Mouse (Mus musculus) neural tube, embryonic 14.5 days (tissue): ENCODE data around the gene Nepro. TPM values are rescaled to one million over a fixed set of nuclear protein-coding genes. Genes with fewer than 3 reads are reported as not detected.

ENCODE experiments used
- ATAC-seq: fragments of 200-750 bp; cut with Nextera tagmentation; 2 replicates; pipeline ENCODE4 v1.8.0; 2017; ENCODE audit warnings: low read depth, mild to moderate bottlenecking, moderate TSS enrichment, moderate library complexity
- H3K27ac ChIP-seq: fragments of 300-500 bp; sonication (generic); 2 replicates; pipeline ENCODE4 v1.5.1; 2014; ENCODE audit warnings: low read depth, mild to moderate bottlenecking, control low read depth, low read length, moderate library complexity, mixed read lengths
- H3K27me3 ChIP-seq: fragments of 300-500 bp; sonication (generic); 2 replicates; pipeline ENCODE4 v1.6.1; 2014; ENCODE audit warnings: low read length; ENCODE audit not compliant: control insufficient read depth, insufficient read depth
- H3K36me3 ChIP-seq: fragments of 300-500 bp; sonication (generic); 2 replicates; pipeline ENCODE4 v1.6.1; 2014; ENCODE audit warnings: low read length, mixed read lengths; ENCODE audit not compliant: control insufficient read depth, insufficient read depth
- H3K4me1 ChIP-seq: fragments of 300-500 bp; sonication (generic); 2 replicates; pipeline ENCODE4 v1.6.1; 2014; ENCODE audit warnings: low read length; ENCODE audit not compliant: control insufficient read depth, insufficient read depth
- H3K4me2 ChIP-seq: fragments of 300-500 bp; sonication (generic); 2 replicates; pipeline ENCODE4 v1.6.1; 2014; ENCODE audit warnings: mild to moderate bottlenecking, low read depth, low read length, control low read depth
- H3K4me3 ChIP-seq: fragments of 300-500 bp; sonication (generic); 2 replicates; pipeline ENCODE4 v1.5.1; 2014; ENCODE audit warnings: low read depth, low read length, control low read depth, mixed read lengths
- H3K9ac ChIP-seq: fragments of 300-500 bp; sonication (generic); replicated peaks from 2 replicates; pipeline ENCODE4 v1.6.1; 2014; ENCODE audit warnings: low read depth, mild to moderate bottlenecking, control low read depth, low read length, mixed read lengths
- H3K9me3 ChIP-seq: fragments of 300-500 bp; sonication (generic); 2 replicates; pipeline ENCODE4 v1.6.1; 2016; ENCODE audit warnings: low read length; ENCODE audit not compliant: control insufficient read depth
- WGBS: fragments of 180-500 bp; shearing (Covaris S2); extraction: QIAGEN DNeasy Blood & Tissue Kit; methylation state at CpG from one replicate; pipeline ENCODE4 v1.1.7; 2014; 5-methylcytosine and 5-hydroxymethylcytosine counted together
- polyA plus RNA-seq: library from polyadenylated mRNA; unstranded; fragments of >200 nt; fragmentation: Nextera tagmentation; extraction: Ambion mirVana; gene quantifications from 2 replicates; pipeline ENCODE4 v1.2.1, GENCODE M21; 2014

Gene Nepro
- polyA plus RNA-seq, 1 experiment from 2014 or later: 5.4 TPM

GRCm38 (mm10) chr16:44695859-44696620 lies 28.1 kb upstream of the Nepro start:
- H3K4me2 ChIP-seq: no peak overlapping the region
- no peak; the same call in 1 of the 2 replicates for ATAC-seq
- no peaks in the 10 kb centered on the region for H3K4me1 ChIP-seq
- no peaks in the 10 kb centered on the region for H3K36me3 ChIP-seq
- no peak overlapping the region for H3K27ac ChIP-seq
- WGBS: 49% methylated on average over 12 of the region's 12 CpGs
- H3K9me3 ChIP-seq: no peaks in the 10 kb centered on the region
- no peaks in the 10 kb centered on the region for H3K27me3 ChIP-seq
- no peak overlapping the region for H3K4me3 ChIP-seq
- no peak overlapping the region for H3K9ac ChIP-seq

GRCm38 (mm10) chr16:44697473-44698205 lies 26.5 kb upstream of the Nepro start:
- Histone ChIP-seq H3K36me3 (no peaks in the 10 kb centered on the region), H3K4me2 (no peak overlapping the region), H3K27me3 (no peaks in the 10 kb centered on the region), H3K27ac (no peak overlapping the region), H3K9me3 (no peaks in the 10 kb centered on the region), H3K4me3 (no peak overlapping the region), H3K9ac (no peak overlapping the region), H3K4me1 (no peaks in the 10 kb centered on the region)
- no peak for ATAC-seq
- WGBS: 94% methylated on average over 5 of the region's 5 CpGs

- no peaks in the 10 kb centered on the region for H3K4me1 ChIP-seq
- WGBS: 80% methylated on average over 3 of the region's 3 CpGs
- ATAC-seq: no peak
Measured at GRCm38 (mm10) chr16:44701155-44701554, 22.9 kb upstream of the Nepro start.

GRCm38 (mm10) chr16:44702272-44702671 lies 21.8 kb upstream of the Nepro start:
- Histone ChIP-seq H3K27ac (no peak overlapping the region), H3K36me3 (no peaks in the 10 kb centered on the region), H3K9me3 (no peaks in the 10 kb centered on the region), H3K4me2 (no peak overlapping the region), H3K4me3 (no peak overlapping the region), H3K27me3 (no peaks in the 10 kb centered on the region), H3K4me1 (no peaks in the 10 kb centered on the region), H3K9ac (no peak overlapping the region)
- ATAC-seq: no peak
- 80% methylated on average over 5 of the region's 5 CpGs for WGBS

More at GRCm38 (mm10) chr16:44701155-44701554, 22.9 kb upstream of the Nepro start:
- Histone ChIP-seq H3K36me3 (no peaks in the 10 kb centered on the region), H3K4me2 (no peak overlapping the region), H3K9ac (no peak overlapping the region), H3K27me3 (no peaks in the 10 kb centered on the region), H3K27ac (no peak overlapping the region), H3K4me3 (no peak overlapping the region), H3K9me3 (no peaks in the 10 kb centered on the region)

- no peak overlapping the region for H3K4me3 ChIP-seq
- WGBS: 64% methylated on average over 4 of the region's 4 CpGs
Measured at GRCm38 (mm10) chr16:44703458-44703857, 20.6 kb upstream of the Nepro start.

GRCm38 (mm10) chr16:44716305-44717140 lies 7.6 kb upstream of the Nepro start:
- no peaks in the 10 kb centered on the region for H3K4me1 ChIP-seq
- peak; percentile 72 for ATAC-seq
- no peak overlapping the region for H3K4me3 ChIP-seq
- 36% methylated on average over 10 of the region's 10 CpGs for WGBS
- no peak overlapping the region for H3K4me2 ChIP-seq
- H3K27me3 ChIP-seq: no peaks in the 10 kb centered on the region
- no peak overlapping the region for H3K9ac ChIP-seq
- H3K36me3 ChIP-seq: no peaks in the 10 kb centered on the region
- no peaks in the 10 kb centered on the region for H3K9me3 ChIP-seq
- no peak overlapping the region for H3K27ac ChIP-seq

More at GRCm38 (mm10) chr16:44703458-44703857, 20.6 kb upstream of the Nepro start:
- Histone ChIP-seq H3K9me3 (no peaks in the 10 kb centered on the region), H3K27ac (no peak overlapping the region), H3K4me1 (no peaks in the 10 kb centered on the region), H3K9ac (no peak overlapping the region), H3K36me3 (no peaks in the 10 kb centered on the region), H3K27me3 (no peaks in the 10 kb centered on the region), H3K4me2 (no peak overlapping the region)
- no peak for ATAC-seq

- Histone ChIP-seq H3K9me3 (no peaks in the 10 kb centered on the region), H3K36me3 (no peaks in the 10 kb centered on the region), H3K9ac (no peak overlapping the region), H3K4me3 (no peak overlapping the region), H3K27ac (no peak overlapping the region), H3K4me1 (no peaks in the 10 kb centered on the region), H3K4me2 (no peak overlapping the region), H3K27me3 (no peaks in the 10 kb centered on the region)
- 80% methylated on average over 2 of the region's 2 CpGs for WGBS
- peak; percentile 67; the same call in 1 of the 2 replicates for ATAC-seq
Measured at GRCm38 (mm10) chr16:44717141-44717634, 6.9 kb upstream of the Nepro start.

- no peaks in the 10 kb centered on the region for H3K36me3 ChIP-seq
- H3K27ac ChIP-seq: no peak overlapping the region
- no peak overlapping the region for H3K4me3 ChIP-seq
- H3K9ac ChIP-seq: no peak overlapping the region
- H3K4me1 ChIP-seq: no peaks in the 10 kb centered on the region
- no peaks in the 10 kb centered on the region for H3K27me3 ChIP-seq
- 75% methylated on average over 2 of the region's 2 CpGs for WGBS
- ATAC-seq: no peak
- H3K9me3 ChIP-seq: no peaks in the 10 kb centered on the region
- no peak overlapping the region for H3K4me2 ChIP-seq
Measured at GRCm38 (mm10) chr16:44717838-44718237, 6.3 kb upstream of the Nepro start.
